21 mouse cellular contexts compared by ENCODE assay signal in the genomic region with DNA sequence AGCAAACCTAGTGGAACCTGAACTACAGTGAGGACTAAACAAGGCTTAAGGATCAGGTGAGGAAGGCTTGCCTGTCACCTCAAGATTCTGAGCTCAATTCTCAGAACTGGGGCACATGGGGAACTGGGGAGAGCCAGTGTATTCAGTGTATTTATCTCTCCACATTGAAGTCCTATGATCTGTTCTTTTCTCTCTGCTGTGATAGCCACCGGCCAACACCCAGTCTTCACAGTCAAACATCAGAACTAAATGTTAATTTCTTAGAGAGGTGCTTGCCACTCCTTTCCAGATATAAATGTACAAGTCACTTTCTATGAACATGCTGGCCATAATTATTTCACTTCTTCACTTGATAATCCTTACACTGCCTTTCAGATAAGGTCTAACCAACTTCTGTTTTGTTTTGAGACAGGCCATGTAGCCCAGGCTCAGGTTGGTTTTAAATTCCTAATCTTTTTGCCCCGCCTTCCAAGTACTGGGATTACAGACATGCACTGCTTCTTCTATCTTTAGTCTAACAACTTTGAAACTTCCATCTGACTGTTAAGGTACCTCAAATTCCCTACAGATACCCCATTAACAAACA. TPM values are rescaled to one million over a fixed set of nuclear protein-coding genes. Genes with fewer than 3 reads are reported as not detected.
A peak's percentile ranks its signal among the peaks of the same experiment; 100 is the strongest.
DNase-seq lines count a peak whose midpoint lies in the region; ATAC-seq and TF ChIP-seq lines count a peak whose summit lies in the region.
"Had no signal": no experiment of that assay in that cellular context is flagged by ENCODE, and none has a peak within 500 bp of the region (broad histone marks: within the 10 kb centered on the region; RNA-seq: fewer than 3 reads in every experiment).

No protein-coding gene starts in this region.

- H3K4me2 ChIP-seq in liver, embryonic 12.5 days, result no peak overlapping the region
- no peak overlapping the region for H3K4me2 ChIP-seq in liver, embryonic 11.5 days
- H3K4me2 ChIP-seq in liver, postnatal 0 days (ENCODE audit: low read depth, low read length), result no peak overlapping the region
- no peak overlapping the region for H3K4me2 ChIP-seq in forebrain, embryonic 11.5 days (ENCODE audit: low read depth, low read length, severe bottlenecking)
- H3K4me2 ChIP-seq: embryonic facial prominence, embryonic 12.5 days; forebrain, embryonic 13.5 days; forebrain, embryonic 15.5 days had no signal

- WGBS in liver, embryonic 12.5 days (ENCODE audit: insufficient replicate concordance), result 52% methylated on average over 2 of the region's 2 CpGs
- 81% methylated on average over 2 of the region's 2 CpGs for WGBS in liver, embryonic 11.5 days
- 66% methylated on average over 2 of the region's 2 CpGs for WGBS in liver, postnatal 0 days (ENCODE audit: insufficient replicate concordance)
- 89% methylated on average over 2 of the region's 2 CpGs for WGBS in forebrain, embryonic 11.5 days

- H3K9ac ChIP-seq in liver, embryonic 12.5 days, result no peak overlapping the region
- no peak overlapping the region for H3K9ac ChIP-seq in liver, embryonic 11.5 days (ENCODE audit: low read depth, low read length)
- no peak overlapping the region for H3K9ac ChIP-seq in MEL (ENCODE audit: control insufficient read depth, low read depth, low read length, poor library complexity, severe bottlenecking)
- no peak overlapping the region for H3K9ac ChIP-seq in liver, postnatal 0 days (replicated peaks)
- no peak overlapping the region for H3K9ac ChIP-seq in forebrain, embryonic 11.5 days (ENCODE audit: low read length)
- H3K9ac ChIP-seq: embryonic facial prominence, embryonic 12.5 days; forebrain, embryonic 13.5 days; forebrain, embryonic 15.5 days; forebrain, postnatal 0 days had no signal

- no peaks in the 10 kb centered on the region for H3K9me3 ChIP-seq in liver, embryonic 12.5 days (replicated peaks)
- no peaks in the 10 kb centered on the region for H3K9me3 ChIP-seq in liver, embryonic 11.5 days (ENCODE audit: control insufficient read depth, low read length)
- H3K9me3 ChIP-seq in MEL (replicated peaks; ENCODE audit: insufficient read depth, low read length), result no peaks in the 10 kb centered on the region
- H3K9me3 ChIP-seq in liver, postnatal 0 days (ENCODE audit: low read length), result no peaks in the 10 kb centered on the region
- no peaks in the 10 kb centered on the region for H3K9me3 ChIP-seq in forebrain, embryonic 11.5 days (ENCODE audit: control insufficient read depth, low read length)
- H3K9me3 ChIP-seq: embryonic facial prominence, embryonic 10.5 days; embryonic facial prominence, embryonic 12.5 days; forebrain, embryonic 13.5 days; forebrain, embryonic 15.5 days had no signal

- ATAC-seq in liver, embryonic 12.5 days, result peak; percentile 30; the same call in 1 of the 2 replicates
- no peak for ATAC-seq in liver, embryonic 11.5 days (replicated peaks; ENCODE audit: low FRiP score)
- 0 out of 2 replicates have a peak, but pooled peaks have one; percentile 25 for ATAC-seq in liver, postnatal 0 days
- ATAC-seq in forebrain, embryonic 11.5 days (replicated peaks; ENCODE audit: low FRiP score), result no peak
- ATAC-seq: forebrain, embryonic 13.5 days; forebrain, embryonic 15.5 days; forebrain, postnatal 0 days had no signal

- no peak for TF ChIP-seq CTCF in MEL (IDR thresholded peaks at IDR 0.05 in 2 of 3, conservative IDR thresholded peaks at IDR 0.05 in 1 of 3; ENCODE audit: control insufficient read depth in 1 of 3, insufficient read depth in 1 of 3, low read depth in 2 of 3, low read length in 3 of 3, poor library complexity in 1 of 3, severe bottlenecking in 1 of 3)
- TF ChIP-seq CTCF in liver, postnatal 0 days (IDR thresholded peaks at IDR 0.05; ENCODE audit: low read depth), result no peak

- peak; percentile 14 to 62; a peak in 2 of 4 replicates for TF ChIP-seq EP300 in MEL (IDR thresholded peaks at IDR 0.05; ENCODE audit: low read depth in 1 of 2, low read length in 2 of 2)
- TF ChIP-seq EP300 in liver, postnatal 0 days (IDR thresholded peaks at IDR 0.05; ENCODE audit: low read depth), result no peak

- H3K4me3 ChIP-seq in liver, embryonic 12.5 days, result no peak overlapping the region
- no peak overlapping the region for H3K4me3 ChIP-seq in liver, embryonic 11.5 days (ENCODE audit: low read depth, low read length)
- H3K4me3 ChIP-seq in MEL (ENCODE audit: control insufficient read depth in 1 of 2, insufficient read depth in 1 of 2, low read depth in 2 of 2, low read length in 2 of 2), result no peak overlapping the region
- H3K4me3 ChIP-seq in liver, postnatal 0 days (ENCODE audit: low read depth, low read length), result no peak overlapping the region
- H3K4me3 ChIP-seq in forebrain, embryonic 11.5 days (ENCODE audit: low read depth, low read length), result no peak overlapping the region
- H3K4me3 ChIP-seq: embryonic facial prominence, embryonic 10.5 days; embryonic facial prominence, embryonic 12.5 days; forebrain, embryonic 13.5 days; forebrain, embryonic 15.5 days had no signal

- no peaks in the 10 kb centered on the region for H3K27me3 ChIP-seq in liver, embryonic 12.5 days (replicated peaks)
- no peaks in the 10 kb centered on the region for H3K27me3 ChIP-seq in liver, embryonic 11.5 days (replicated peaks; ENCODE audit: control insufficient read depth, insufficient read depth, low read length)
- H3K27me3 ChIP-seq in MEL (ENCODE audit: control insufficient read depth in 1 of 2, insufficient read depth in 2 of 2, low read length in 2 of 2), result no peaks in the 10 kb centered on the region
- no peaks in the 10 kb centered on the region for H3K27me3 ChIP-seq in liver, postnatal 0 days (ENCODE audit: insufficient read depth, low read length)
- H3K27me3 ChIP-seq in forebrain, embryonic 11.5 days (ENCODE audit: control insufficient read depth, insufficient read depth, low read length), result no peaks in the 10 kb centered on the region
- H3K27me3 ChIP-seq: embryonic facial prominence, embryonic 12.5 days; forebrain, embryonic 13.5 days; forebrain, embryonic 15.5 days had no signal

- DNase-seq in liver, embryonic 11.5 days (ENCODE audit: low spot score), result no peak
- DNase-seq in MEL (ENCODE audit: low read depth, low spot score), result peak; percentile 63
- peak; percentile 56 for DNase-seq in c-Kit-positive CD71-positive TER-119-negative erythroid progenitor cells, embryonic 14.5 days (ENCODE audit: low read depth)
- DNase-seq in liver, postnatal 0 days, result no peak
- DNase-seq in Muller cell, postnatal 12 days (ENCODE audit: inconsistent ontology term), result no peak
- DNase-seq in forebrain, embryonic 11.5 days (ENCODE audit: low spot score), result no peak
- no peak for DNase-seq in adrenal gland, postnatal 4 days (ENCODE audit: low spot score in 2 of 2)
- DNase-seq: adrenal gland, adult 2 months; adrenal gland, postnatal 10 days; adrenal gland, postnatal 25 days; cerebellum, adult 11-12 months; cerebellum, adult 2 months; cerebellum, adult 9-10 months; cerebellum, postnatal 10 days; cerebellum, postnatal 25 days; forebrain, postnatal 0 days had no signal

- peaks cover 52% of the 10 kb centered on the region for H3K4me1 ChIP-seq in liver, embryonic 12.5 days
- peaks cover 26% of the 10 kb centered on the region for H3K4me1 ChIP-seq in liver, embryonic 11.5 days (replicated peaks; ENCODE audit: control insufficient read depth, insufficient read depth, low read length)
- peaks cover 33 to 59% of the 10 kb centered on the region in 2 experiments for H3K4me1 ChIP-seq in MEL (ENCODE audit: control insufficient read depth in 1 of 2, insufficient read depth in 2 of 2, low read length in 2 of 2)
- H3K4me1 ChIP-seq in liver, postnatal 0 days (ENCODE audit: insufficient read depth), result peaks cover 16% of the 10 kb centered on the region
- no peaks in the 10 kb centered on the region for H3K4me1 ChIP-seq in forebrain, embryonic 11.5 days (replicated peaks; ENCODE audit: control insufficient read depth, insufficient read depth, low read length)
- H3K4me1 ChIP-seq: embryonic facial prominence, embryonic 10.5 days; embryonic facial prominence, embryonic 12.5 days; forebrain, embryonic 13.5 days; forebrain, embryonic 15.5 days had no signal

- H3K36me3 ChIP-seq in liver, embryonic 12.5 days, result no peaks in the 10 kb centered on the region
- no peaks in the 10 kb centered on the region for H3K36me3 ChIP-seq in liver, embryonic 11.5 days (ENCODE audit: control insufficient read depth, insufficient read depth, low read length)
- H3K36me3 ChIP-seq in MEL (ENCODE audit: control insufficient read depth in 1 of 2, insufficient read depth in 2 of 2, low read length in 2 of 2), result peaks cover 0 to 62% of the 10 kb centered on the region in 2 experiments; a peak in 2 of 4 replicates
- no peaks in the 10 kb centered on the region for H3K36me3 ChIP-seq in liver, postnatal 0 days (replicated peaks; ENCODE audit: insufficient read depth, low read length)
- H3K36me3 ChIP-seq in forebrain, embryonic 11.5 days (ENCODE audit: control insufficient read depth, insufficient read depth, low read length), result no peaks in the 10 kb centered on the region
- H3K36me3 ChIP-seq: embryonic facial prominence, embryonic 10.5 days; embryonic facial prominence, embryonic 12.5 days; forebrain, embryonic 15.5 days had no signal

- no peak for TF ChIP-seq POLR2A in MEL (IDR thresholded peaks at IDR 0.05; ENCODE audit: control insufficient read depth in 1 of 2, insufficient read depth in 1 of 2, low read depth in 1 of 2, low read length in 2 of 2, poor library complexity in 1 of 2)

- no peak for TF ChIP-seq RAD21 in MEL (IDR thresholded peaks at IDR 0.05; ENCODE audit: low read depth, low read length)

- no peaks in the 10 kb centered on the region for H3K79me2 ChIP-seq in MEL (ENCODE audit: control insufficient read depth, insufficient read depth, low read length, poor library complexity)

- H3K27ac ChIP-seq in liver, embryonic 12.5 days, result no peak overlapping the region
- H3K27ac ChIP-seq in liver, embryonic 11.5 days (ENCODE audit: low read depth, low read length), result no peak overlapping the region
- peak overlapping the region; percentile 66 for H3K27ac ChIP-seq in MEL (ENCODE audit: control insufficient read depth, low read depth, low read length)
- no peak overlapping the region for H3K27ac ChIP-seq in liver, postnatal 0 days (ENCODE audit: low read depth)
- H3K27ac ChIP-seq in forebrain, embryonic 11.5 days (ENCODE audit: low read depth, low read length), result no peak overlapping the region
- H3K27ac ChIP-seq: embryonic facial prominence, embryonic 10.5 days; embryonic facial prominence, embryonic 12.5 days; forebrain, embryonic 13.5 days; forebrain, embryonic 15.5 days had no signal

RNA-seq across cellular contexts. Expression of gene Zrsr1, which starts 40.4 kb away (rescaled TPM):
- 2.3 and 2.8 TPM in 2 replicates for polyA plus RNA-seq in liver, embryonic 12.5 days (2016; fragmentation: Nextera tagmentation; extraction: Ambion mirVana)
- 1.7 and 2.1 TPM in 2 replicates for polyA plus RNA-seq in liver, embryonic 11.5 days (2014; fragmentation: Nextera tagmentation; extraction: Ambion mirVana)
- 10.4 and 11.3 TPM in 2 replicates for total RNA-seq in MEL (2012; rRNA removed)
- 10 to 100 TPM in 1 of 2 experiments, not detected in 1; 15.8 TPM for polyA plus RNA-seq in MEL (2012; ENCODE audit: insufficient read depth in 1 of 2, insufficient read length in 2 of 2, low read depth in 1 of 2, low replicate concordance in 2 of 2, missing spikeins in 1 of 2)
- polyA plus RNA-seq in liver, postnatal 0 days (2015; fragmentation: Nextera tagmentation; extraction: Ambion mirVana), result 1.5 and 2.2 TPM in 2 replicates
- 3.7 and 4.7 TPM in 2 replicates for polyA plus RNA-seq in forebrain, embryonic 11.5 days (2014; fragmentation: Nextera tagmentation; extraction: Ambion mirVana)
- total RNA-seq in adrenal gland, postnatal 4 days (2021), result 10 to 100 TPM; 20.6 to 21.9 TPM

RNA-seq across cellular contexts. Expression of gene Gm28048, which starts 50.5 kb away (rescaled TPM):
- 10.2 and 10.9 TPM in 2 replicates for polyA plus RNA-seq in liver, embryonic 12.5 days (2016; fragmentation: Nextera tagmentation; extraction: Ambion mirVana)
- 17.7 and 20.0 TPM in 2 replicates for polyA plus RNA-seq in liver, embryonic 11.5 days (2014; fragmentation: Nextera tagmentation; extraction: Ambion mirVana)
- 11.8 and 15.0 TPM in 2 replicates for total RNA-seq in MEL (2012; rRNA removed)
- 1 to 10 TPM in 1 of 2 experiments, not detected in 1; 8.6 TPM for polyA plus RNA-seq in MEL (2012; ENCODE audit: insufficient read depth in 1 of 2, insufficient read length in 2 of 2, low read depth in 1 of 2, low replicate concordance in 2 of 2, missing spikeins in 1 of 2)
- 11.7 and 13.0 TPM in 2 replicates for polyA plus RNA-seq in liver, postnatal 0 days (2015; fragmentation: Nextera tagmentation; extraction: Ambion mirVana)
- 5.8 and 6.4 TPM in 2 replicates for polyA plus RNA-seq in forebrain, embryonic 11.5 days (2014; fragmentation: Nextera tagmentation; extraction: Ambion mirVana)
- 10 to 100 TPM; 45.7 to 50.1 TPM for total RNA-seq in adrenal gland, postnatal 4 days (2021)
- polyA plus RNA-seq: adrenal gland, adult 2 months had no signal

RNA-seq across cellular contexts. Expression of gene Commd1, which starts 50.8 kb away (rescaled TPM):
- polyA plus RNA-seq in liver, embryonic 12.5 days (2016; fragmentation: Nextera tagmentation; extraction: Ambion mirVana), result 219 and 222 TPM in 2 replicates
- polyA plus RNA-seq in liver, embryonic 11.5 days (2014; fragmentation: Nextera tagmentation; extraction: Ambion mirVana), result 331 and 333 TPM in 2 replicates
- total RNA-seq in MEL (2012; rRNA removed), result 113 and 128 TPM in 2 replicates
- 100 to 1,000 TPM in 1 of 2 experiments, not detected in 1; 102 TPM for polyA plus RNA-seq in MEL (2012; ENCODE audit: insufficient read depth in 1 of 2, insufficient read length in 2 of 2, low read depth in 1 of 2, low replicate concordance in 2 of 2, missing spikeins in 1 of 2)
- polyA plus RNA-seq in liver, postnatal 0 days (2015; fragmentation: Nextera tagmentation; extraction: Ambion mirVana), result 157 and 160 TPM in 2 replicates
- 375 and 399 TPM in 2 replicates for polyA plus RNA-seq in forebrain, embryonic 11.5 days (2014; fragmentation: Nextera tagmentation; extraction: Ambion mirVana)
- 100 to 1,000 TPM; 110 to 113 TPM for total RNA-seq in adrenal gland, postnatal 4 days (2021)

RNA-seq across cellular contexts. Expression of gene Cct4, which starts 58.9 kb away (rescaled TPM):
- polyA plus RNA-seq in liver, embryonic 12.5 days (2016; fragmentation: Nextera tagmentation; extraction: Ambion mirVana), result 240 and 269 TPM in 2 replicates
- polyA plus RNA-seq in liver, embryonic 11.5 days (2014; fragmentation: Nextera tagmentation; extraction: Ambion mirVana), result 399 and 436 TPM in 2 replicates
- total RNA-seq in MEL (2012; rRNA removed), result 552 and 588 TPM in 2 replicates
- polyA plus RNA-seq in MEL (2012; ENCODE audit: insufficient read depth in 1 of 2, insufficient read length in 2 of 2, low read depth in 1 of 2, low replicate concordance in 2 of 2, missing spikeins in 1 of 2), result 100 to 1,000 TPM; 387 to 567 TPM
- 84.3 and 86.6 TPM in 2 replicates for polyA plus RNA-seq in liver, postnatal 0 days (2015; fragmentation: Nextera tagmentation; extraction: Ambion mirVana)
- polyA plus RNA-seq in forebrain, embryonic 11.5 days (2014; fragmentation: Nextera tagmentation; extraction: Ambion mirVana), result 411 and 432 TPM in 2 replicates
- total RNA-seq in adrenal gland, postnatal 4 days (2021), result 100 to 1,000 TPM; 193 to 196 TPM

Comparison
In these comparisons a context has a peak if more than half of its experiments do, and no peak if none do; other contexts are left out.
1. ATAC-seq: peak in liver, embryonic 12.5 days (single experiment) and liver, postnatal 0 days (single experiment); none in liver, embryonic 11.5 days (single experiment) and forebrain, embryonic 11.5 days (single experiment).
2. DNase-seq: peak in MEL (single experiment) and c-Kit-positive CD71-positive TER-119-negative erythroid progenitor cells, embryonic 14.5 days (single experiment); none in liver, embryonic 11.5 days (single experiment), liver, postnatal 0 days (single experiment), Muller cell, postnatal 12 days (single experiment), forebrain, embryonic 11.5 days (single experiment) and adrenal gland, postnatal 4 days (0 of 2).